Mouse (Mus musculus) liver, adult 2 months (tissue): ENCODE measurements at regions not wholly inside any gene's neighbourhood (a gene's known extent, or its start where the extent isn't known, plus 50 kb on each side); places are given as distances from the start of the nearest gene placed in this dataset.

Source experiments
- CTCF ChIP-seq: fragments of 200-500 bp; IDR thresholded peaks from 2 replicates; pipeline ENCODE4 v1.5.1; 2011; ENCODE audit warnings: low read depth, low read length, control low read depth
- POLR2A ChIP-seq: fragments of 200-500 bp; IDR thresholded peaks from 2 replicates; pipeline ENCODE4 v1.6.1; 2011; ENCODE audit warnings: low read length, control low read depth; ENCODE audit not compliant: insufficient read depth; ENCODE audit errors: extremely low read depth

DNA sequence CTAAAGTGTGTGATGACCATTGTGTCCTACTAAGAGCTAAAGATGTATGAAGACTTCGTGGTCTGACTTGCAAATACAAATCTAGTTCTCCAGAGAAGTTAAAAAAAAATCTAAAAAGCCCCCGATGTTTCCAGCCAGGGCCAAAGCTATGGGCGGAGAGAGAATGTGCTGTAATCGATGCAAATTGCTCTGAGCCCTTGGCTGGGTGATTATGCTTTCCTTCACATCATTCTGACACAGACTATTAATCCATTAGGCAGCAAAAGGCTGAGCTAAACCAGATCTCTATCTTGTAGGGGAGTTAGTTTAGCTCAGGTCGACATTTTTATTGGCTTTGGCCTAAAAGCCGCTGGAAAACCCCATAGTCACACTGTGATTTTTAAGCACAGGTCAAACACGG is 124.5 kb upstream of the Kcnj6 start:
- TF ChIP-seq CTCF (no peak), POLR2A (no peak)
